ENCODE assay signal across 24 mouse cellular contexts in genomic region chr6:91663616-91664015, GRCm38 (mm10). TPM values are rescaled to one million over a fixed set of nuclear protein-coding genes. Genes with fewer than 3 reads are reported as not detected.
DNase-seq lines count a peak whose midpoint lies in the region; ATAC-seq lines count a peak whose summit lies in the region.
"Had no signal": no experiment of that assay in that cellular context is flagged by ENCODE, and none has a peak within 500 bp of the region (broad histone marks: within the 10 kb centered on the region; RNA-seq: fewer than 3 reads in every experiment).

No protein-coding gene starts in this region.

- no peaks in the 10 kb centered on the region for H3K27me3 ChIP-seq in hindbrain, embryonic 13.5 days
- H3K27me3 ChIP-seq: embryonic facial prominence, embryonic 13.5 days; forebrain, embryonic 12.5 days; forebrain, embryonic 15.5 days; heart, embryonic 13.5 days; hindbrain, embryonic 15.5 days had no signal

- 75% methylated on average over 6 of the region's 6 CpGs for WGBS in hindbrain, embryonic 13.5 days

- no peaks in the 10 kb centered on the region for H3K9me3 ChIP-seq in hindbrain, embryonic 13.5 days
- H3K9me3 ChIP-seq: embryonic facial prominence, embryonic 10.5 days; embryonic facial prominence, embryonic 13.5 days; forebrain, embryonic 12.5 days; forebrain, embryonic 15.5 days; heart, embryonic 13.5 days; hindbrain, embryonic 15.5 days had no signal

- DNase-seq in adrenal gland, adult (ENCODE audit: inconsistent age in 2 of 2, low spot score in 1 of 2): peak; percentile 63 to 78
- DNase-seq in adrenal gland, postnatal 25 days: no peak
- peak; percentile 86 for DNase-seq in retina, adult 2 months (ENCODE audit: low read depth, low spot score)
- DNase-seq in retina, embryonic 14.5 days (ENCODE audit: low spot score): no peak
- DNase-seq in retina, postnatal 1 day: peak; percentile 38
- DNase-seq: cerebellum, adult 11 months; cerebellum, adult 2 months; cerebellum, postnatal 10 days; cerebellum, postnatal 36 days; embryo, embryonic 11 days; gastrocnemius, postnatal 25 days; heart, adult 18-20 months; heart, postnatal 14 days; heart, postnatal 4 days had no signal

- ATAC-seq in hindbrain, embryonic 13.5 days (ENCODE audit: low FRiP score): no peak
- ATAC-seq: activated CD4-positive, CD25-positive, alpha-beta regulatory T cell, adult 4 months; forebrain, embryonic 15.5 days; intestine, postnatal 0 days had no signal

- H3K4me1 ChIP-seq in hindbrain, embryonic 13.5 days (replicated peaks): peaks cover 3% of the 10 kb centered on the region; the same call in 1 of the 2 replicates
- H3K4me1 ChIP-seq: forebrain, embryonic 12.5 days; forebrain, embryonic 15.5 days; hindbrain, embryonic 15.5 days had no signal

- H3K4me2 ChIP-seq in hindbrain, embryonic 13.5 days: no peak overlapping the region
- H3K4me2 ChIP-seq: embryonic facial prominence, embryonic 13.5 days; forebrain, embryonic 12.5 days; forebrain, embryonic 15.5 days; heart, embryonic 13.5 days; hindbrain, embryonic 15.5 days had no signal

- no peak overlapping the region for H3K9ac ChIP-seq in hindbrain, embryonic 13.5 days
- H3K9ac ChIP-seq: embryonic facial prominence, embryonic 13.5 days; forebrain, embryonic 12.5 days; forebrain, embryonic 15.5 days; heart, embryonic 13.5 days; hindbrain, embryonic 15.5 days had no signal

- no peak overlapping the region for H3K27ac ChIP-seq in hindbrain, embryonic 13.5 days
- H3K27ac ChIP-seq: embryonic facial prominence, embryonic 10.5 days; embryonic facial prominence, embryonic 13.5 days; forebrain, embryonic 12.5 days; forebrain, embryonic 15.5 days; heart, embryonic 13.5 days; hindbrain, embryonic 15.5 days had no signal

- H3K4me3 ChIP-seq in hindbrain, embryonic 13.5 days: no peak overlapping the region
- H3K4me3 ChIP-seq: embryonic facial prominence, embryonic 10.5 days; embryonic facial prominence, embryonic 13.5 days; erythroblast, embryonic 14.5 days; forebrain, embryonic 12.5 days; forebrain, embryonic 15.5 days; heart, embryonic 13.5 days; hindbrain, embryonic 15.5 days had no signal

- no peaks in the 10 kb centered on the region for H3K36me3 ChIP-seq in hindbrain, embryonic 13.5 days
- H3K36me3 ChIP-seq: embryonic facial prominence, embryonic 10.5 days; embryonic facial prominence, embryonic 13.5 days; forebrain, embryonic 12.5 days; forebrain, embryonic 15.5 days; heart, embryonic 13.5 days; hindbrain, embryonic 15.5 days had no signal

RNA-seq across cellular contexts. Expression of gene Slc6a6, which starts 20.2 kb away (rescaled TPM):
- 598 and 906 TPM in 2 replicates for total RNA-seq in adrenal gland, postnatal 25 days (2021)
- polyA plus RNA-seq in hindbrain, embryonic 13.5 days (2015; fragmentation: Nextera tagmentation; extraction: Ambion mirVana): 91.0 and 98.3 TPM in 2 replicates

Comparison
In these comparisons a context has a peak if more than half of its experiments do, and no peak if none do; other contexts are left out.
1. DNase-seq: peak in adrenal gland, adult (2 of 2), retina, adult 2 months (single experiment) and retina, postnatal 1 day (single experiment); none in adrenal gland, postnatal 25 days (single experiment) and retina, embryonic 14.5 days (single experiment).